Mouse (Mus musculus): ENCODE results near the gene Rpusd1.

- TF ChIP-seq CTCF (IDR thresholded peaks at IDR 0.05; ENCODE audit: insufficient read depth, low read length) (no peak), POLR2A (IDR thresholded peaks at IDR 0.05; ENCODE audit: borderline replicate concordance, extremely low read depth, low read depth, low read length) (no peak)
Measured at GRCm38 (mm10) chr17:25681636-25682035, 45.8 kb upstream of the Rpusd1 start.
